Mouse (Mus musculus) Patski (cell line): ENCODE results near the gene Gm17545. TPM values are rescaled to one million over a fixed set of nuclear protein-coding genes. Genes with fewer than 3 reads are reported as not detected.

ENCODE experiments used
- ATAC-seq: fragments of 100-300 bp; one replicate; pipeline ENCODE4 v1.8.0; 2021
- CTCF ChIA-PET: fragments of 350-600 bp; sonication (Branson Sonifier 250); formaldehyde crosslinking; loops from one replicate; lab custom pipeline; 2022; ENCODE audit warnings: inconsistent platforms; lab: Charles Lee
- POLR2A ChIA-PET: fragments of 350-600 bp; sonication (Branson Sonifier 250); formaldehyde crosslinking; loops from one replicate; lab custom pipeline; 2022; ENCODE audit warnings: antibody characterized with exemption, inconsistent platforms; lab: Charles Lee
- DNase-seq: peaks from one replicate; pipeline ENCODE4 v3.0.0-alpha.2; 2011; ENCODE audit warnings: low read depth, low spot score
- H3K27me3 ChIP-seq: fragments of 371-371 bp; one replicate; pipeline ENCODE4 v1.5.1; 2021
- CTCF ChIP-seq: fragments of 100-300 bp; IDR thresholded peaks from one replicate; pipeline ENCODE4 v1.5.1; 2021
- in situ Hi-C: fragments of 300-500 bp; cut with MboI; formaldehyde crosslinking; loops from 3 replicates; pipeline ENCODE4 v1.11.1; 2018; ENCODE audit warnings: low pct_unique_long_range_greater_than_20kb, mixed read lengths
- polyA plus RNA-seq: library from polyadenylated mRNA; unstranded; gene quantifications from one replicate; pipeline ENCODE4 v1.2.3, GENCODE M21; 2021

The Gm17545 gene
- polyA plus RNA-seq, 1 experiment from 2014 or later, result not detected

DNA sequence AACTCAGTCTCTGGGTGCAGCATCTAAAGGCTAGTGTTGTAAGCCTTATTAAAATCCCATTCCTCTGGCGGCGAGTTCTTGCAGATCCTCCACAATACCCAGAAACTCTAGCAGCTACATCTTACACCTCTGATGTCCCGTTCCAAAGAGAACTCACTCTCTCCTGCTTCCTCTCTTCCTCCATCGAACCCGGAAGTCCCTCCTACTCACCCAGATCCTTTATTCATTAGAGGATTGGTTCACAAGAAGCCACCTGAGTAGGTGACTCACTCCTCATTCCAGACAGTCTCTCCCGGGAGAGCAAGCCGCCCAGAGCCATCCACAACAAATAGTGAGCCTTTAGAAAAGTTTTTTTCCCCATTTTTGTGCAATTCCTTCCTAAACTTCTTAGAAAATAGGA is 32.1 kb downstream of the Gm17545 start:
- DNase-seq (no peak), ATAC-seq (no peak)
- ChIA-PET POLR2A (no interaction called here), CTCF (no interaction called here)
- in situ Hi-C loops, result no loop called here
- no peak for TF ChIP-seq CTCF
- no peaks in the 10 kb centered on the region for H3K27me3 ChIP-seq

DNA sequence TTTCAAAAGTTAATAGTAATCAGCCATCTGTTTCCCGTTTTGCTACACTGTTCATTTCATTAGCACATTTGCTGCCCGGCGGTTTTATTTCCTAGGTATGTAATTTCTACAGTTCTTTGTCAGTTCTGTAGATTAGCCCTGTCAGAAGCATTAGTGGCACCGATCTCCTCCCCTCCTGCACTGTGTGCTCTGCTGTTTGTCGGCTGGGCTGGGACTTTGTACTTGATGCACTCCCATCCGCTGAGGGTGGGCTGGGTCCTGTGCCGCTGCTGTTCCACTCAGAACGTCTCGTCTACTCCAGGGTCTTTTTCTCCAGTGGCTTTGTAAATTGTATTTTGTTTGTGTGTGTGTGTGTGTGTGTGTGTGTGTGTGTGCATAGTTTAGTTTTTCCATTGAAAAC is 34.9 kb downstream of the Gm17545 start:
- DNase-seq (no peak), ATAC-seq (no peak)
- H3K27me3 ChIP-seq, result no peaks in the 10 kb centered on the region
- in situ Hi-C loops, result no loop called here
- no peak for TF ChIP-seq CTCF
- ChIA-PET POLR2A (no interaction called here), CTCF (no interaction called here)

DNA sequence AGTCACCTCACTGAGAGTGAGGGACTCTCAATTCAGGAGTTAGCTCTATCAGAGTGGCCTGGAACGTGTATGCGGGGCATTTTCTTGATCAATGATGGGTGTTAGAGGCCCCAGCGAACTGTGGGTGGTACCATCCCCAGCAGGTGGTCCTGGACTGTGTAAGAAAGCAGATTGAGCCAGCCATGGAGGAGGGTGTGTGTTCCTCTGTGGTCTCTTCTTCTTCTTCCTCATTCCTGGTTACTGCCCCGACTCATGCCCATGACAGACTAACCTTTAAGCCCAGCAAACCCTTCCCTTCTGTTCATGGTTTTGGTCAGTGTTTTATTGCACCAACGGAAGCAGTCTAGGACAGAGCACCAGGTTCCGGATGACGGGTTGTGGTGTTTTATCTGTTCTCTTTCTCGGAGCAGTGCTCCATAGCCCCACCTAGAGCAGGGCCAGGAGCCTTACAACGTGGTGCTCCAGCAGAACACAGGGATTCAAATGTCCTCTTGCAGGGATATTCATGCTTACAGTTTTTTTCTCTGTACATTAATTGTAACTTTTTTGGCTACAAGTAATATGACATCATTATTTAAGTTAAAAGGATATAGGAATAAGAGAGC is 40.2 kb downstream of the Gm17545 start:
- CTCF ChIA-PET, result no interaction called here
- no peaks in the 10 kb centered on the region for H3K27me3 ChIP-seq
- POLR2A ChIA-PET, result interaction anchor here (0.5 kb wide), 1 partner anchor 9 kb away, joined by 4 read pairs; no protein-coding TSS in a partner anchor
- TF ChIP-seq CTCF, result no peak
- no peak for ATAC-seq
- no peak for DNase-seq
- in situ Hi-C loops, result no loop called here

DNA sequence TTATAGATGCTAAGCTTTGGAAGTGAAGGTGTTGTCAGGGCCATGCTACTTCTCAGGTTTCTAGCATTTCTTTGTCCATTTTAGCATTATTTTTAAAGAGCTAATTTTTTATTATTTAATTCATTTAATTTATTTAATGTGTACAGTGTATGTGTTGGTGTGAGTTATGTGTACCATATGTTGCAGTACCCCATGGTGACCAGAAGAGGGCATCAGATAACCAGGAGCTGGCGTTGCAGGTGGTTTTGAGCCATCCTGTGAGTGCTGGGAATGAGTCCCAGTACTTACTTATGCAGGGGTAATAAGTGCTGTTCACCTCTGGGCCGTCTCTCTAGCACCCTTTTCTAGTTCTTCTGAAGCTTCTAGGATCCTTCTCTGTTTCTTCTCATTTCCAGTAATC is 41.0 kb downstream of the Gm17545 start:
- DNase-seq, result no peak
- no peaks in the 10 kb centered on the region for H3K27me3 ChIP-seq
- ATAC-seq, result no peak
- CTCF ChIA-PET, result interaction anchor here (1.0 kb wide), 1 partner anchor 10 kb away, joined by 3 read pairs; no protein-coding TSS in a partner anchor
- TF ChIP-seq CTCF, result peak; percentile 54
- POLR2A ChIA-PET, result no interaction called here
- in situ Hi-C loops, result no loop called here

DNA sequence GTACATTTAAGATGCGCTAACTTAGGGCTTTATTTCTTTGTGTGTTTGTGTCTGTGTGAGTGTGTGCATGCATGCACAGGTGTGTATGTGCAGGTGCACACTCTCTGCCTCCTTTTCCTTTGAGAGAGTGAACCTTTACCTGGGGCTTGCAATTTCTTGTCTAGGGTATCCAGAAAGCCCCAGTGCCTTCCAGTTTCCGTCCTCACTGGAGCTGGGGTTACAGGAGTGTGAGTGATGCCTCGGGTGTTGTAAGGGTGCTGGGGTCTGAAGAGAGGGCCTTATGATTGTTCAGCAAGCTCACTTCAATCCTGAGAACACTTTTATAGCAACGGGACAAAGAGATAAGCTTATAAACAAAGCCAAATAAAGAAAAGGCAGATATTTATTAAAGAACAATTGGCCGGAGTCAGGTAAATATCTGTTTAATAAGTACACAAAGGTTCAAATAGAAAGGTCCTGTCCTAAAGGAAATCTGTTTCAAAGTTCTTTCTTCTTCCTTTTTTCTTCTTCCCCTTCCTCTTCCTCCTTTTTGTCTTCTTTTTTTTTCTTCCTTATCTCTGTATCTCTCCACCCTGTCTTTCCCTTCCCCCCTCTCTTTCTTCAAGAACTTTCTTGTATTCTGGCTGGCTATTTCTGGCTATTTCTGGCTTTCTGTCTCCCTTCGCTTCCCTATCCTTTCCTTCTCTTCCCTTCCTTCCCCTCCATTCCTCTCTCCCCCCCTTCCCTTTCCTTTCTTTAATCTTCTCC is 43.1 kb downstream of the Gm17545 start:
- CTCF ChIA-PET, result interaction anchor here (1.0 kb wide), 1 partner anchor 21 kb away, joined by 3 read pairs; no protein-coding TSS in a partner anchor
- TF ChIP-seq CTCF, result no peak
- no peak for DNase-seq
- in situ Hi-C loops, result no loop called here
- ATAC-seq, result no peak
- no peaks in the 10 kb centered on the region for H3K27me3 ChIP-seq
- POLR2A ChIA-PET, result no interaction called here

DNA sequence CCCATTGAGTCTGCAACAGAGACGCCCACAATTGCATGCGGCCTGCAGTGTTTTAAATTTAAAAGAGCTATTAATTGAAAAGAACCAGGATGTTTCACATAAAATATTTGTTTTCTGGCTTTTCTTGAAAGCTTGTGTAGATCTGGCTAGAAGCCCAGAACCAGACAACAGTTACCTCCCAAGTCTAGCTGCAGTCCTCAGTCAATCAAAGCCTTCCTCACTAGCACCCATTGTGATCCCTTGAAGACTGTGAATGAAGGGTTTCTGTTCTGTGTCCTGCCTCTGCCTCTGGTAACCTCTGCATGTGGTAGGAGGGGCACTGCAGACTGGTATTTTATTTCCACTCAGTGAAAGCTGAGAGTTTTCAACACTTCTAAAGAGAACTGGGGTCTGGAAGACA is 48.9 kb downstream of the Gm17545 start:
- no peak for TF ChIP-seq CTCF
- no peaks in the 10 kb centered on the region for H3K27me3 ChIP-seq
- ChIA-PET POLR2A (no interaction called here), CTCF (no interaction called here)
- in situ Hi-C loops, result no loop called here
- ATAC-seq (no peak), DNase-seq (no peak)

DNA sequence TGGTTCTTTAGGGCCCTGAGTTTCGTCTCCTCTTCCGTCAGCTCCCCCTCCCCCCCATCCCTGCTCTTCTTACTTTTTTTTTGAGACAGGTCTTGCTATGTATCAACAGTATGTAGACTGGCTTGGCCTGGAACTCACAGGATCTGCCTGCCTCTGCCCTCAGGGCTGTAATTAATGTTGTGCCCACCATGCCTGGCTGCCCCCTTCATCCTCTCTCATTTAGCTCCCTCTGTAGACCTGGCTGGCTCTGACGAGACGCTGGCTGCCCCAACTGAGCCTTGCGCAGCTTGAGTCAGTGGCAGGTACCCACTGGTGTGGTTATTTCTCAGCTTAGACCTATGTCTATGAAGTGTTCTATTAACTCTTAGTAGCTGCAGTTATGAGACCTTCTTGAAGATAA is 49.5 kb downstream of the Gm17545 start:
- in situ Hi-C loops, result no loop called here
- no peak for TF ChIP-seq CTCF
- ATAC-seq (no peak), DNase-seq (no peak)
- no peaks in the 10 kb centered on the region for H3K27me3 ChIP-seq
- POLR2A ChIA-PET, result interaction anchor here (0.6 kb wide), 1 partner anchor 10 kb away, joined by 4 read pairs; no protein-coding TSS in a partner anchor
- CTCF ChIA-PET, result no interaction called here

DNA sequence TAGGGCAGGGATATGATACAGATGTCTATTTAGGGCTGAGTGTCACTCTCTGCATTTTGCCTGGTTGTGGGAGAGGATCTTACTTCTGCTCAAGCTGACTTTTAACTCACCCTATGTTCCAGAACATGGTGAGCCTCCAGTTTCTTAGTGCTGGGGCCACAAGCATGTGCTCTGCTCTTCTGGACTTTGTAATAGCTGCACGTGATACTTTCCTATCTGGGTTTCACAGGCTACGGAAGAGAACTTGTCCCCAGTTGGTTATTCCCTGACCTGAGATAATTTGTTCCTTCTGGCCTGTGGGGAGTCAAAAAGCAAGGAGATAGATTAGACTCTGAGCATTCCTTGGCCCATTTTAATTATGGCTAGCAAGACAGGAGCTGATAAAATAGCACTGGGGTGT is 51.5 kb downstream of the Gm17545 start:
- ChIA-PET POLR2A (no interaction called here), CTCF (interaction anchor here (1.5 kb wide), 1 partner anchor 13 kb away, joined by 5 read pairs; no protein-coding TSS in a partner anchor)
- no peak for TF ChIP-seq CTCF
- DNase-seq (no peak), ATAC-seq (no peak)
- in situ Hi-C loops, result no loop called here
- no peaks in the 10 kb centered on the region for H3K27me3 ChIP-seq

Other genes with a start within 250 kb of the Gm17545 start
- 32.9 TPM for gene Zfp809, start 228.6 kb upstream of the Gm17545 start, polyA plus RNA-seq
- gene Zfp599, start 194.4 kb upstream of the Gm17545 start, polyA plus RNA-seq, result 0.27 TPM
- 12.5 TPM for gene Zfp810, start 146.6 kb upstream of the Gm17545 start, polyA plus RNA-seq
- gene Anln, start 65.1 kb upstream of the Gm17545 start, polyA plus RNA-seq, result 87.6 TPM
- gene 9530077C05Rik, start 42.8 kb upstream of the Gm17545 start, polyA plus RNA-seq, result 12.7 TPM
- 59.1 TPM for gene Rp9, start 15.5 kb downstream of the Gm17545 start, polyA plus RNA-seq
- gene Bbs9, start 21.4 kb downstream of the Gm17545 start, polyA plus RNA-seq, result 12.8 TPM